Mouse (Mus musculus): ENCODE results near the gene Efcc1.

The Efcc1 gene

GRCm38 (mm10) chr6:87799576-87799975, 68.9 kb downstream of the Efcc1 start:
- no peak for DNase-seq (ENCODE audit: extremely low read depth, insufficient read length, low spot score)

GRCm38 (mm10) chr6:87802462-87802861, 71.8 kb downstream of the Efcc1 start:
- no peak for DNase-seq (ENCODE audit: extremely low read depth, insufficient read length, low spot score)

- no peak for DNase-seq (ENCODE audit: extremely low read depth, insufficient read length, low spot score)
Observed at GRCm38 (mm10) chr6:87804036-87804435, 73.4 kb downstream of the Efcc1 start.

- no peak for DNase-seq (ENCODE audit: extremely low read depth, insufficient read length, low spot score)
Observed at GRCm38 (mm10) chr6:87804886-87805285, 74.2 kb downstream of the Efcc1 start.

GRCm38 (mm10) chr6:87805448-87805847, 74.8 kb downstream of the Efcc1 start:
- no peak for DNase-seq (ENCODE audit: extremely low read depth, insufficient read length, low spot score)

Measured in 3134 (cell line).